Mouse (Mus musculus): ENCODE results near the gene Sox2. TPM values are rescaled to one million over a fixed set of nuclear protein-coding genes. Genes with fewer than 3 reads are reported as not detected.

The Sox2 gene
- total RNA-seq, 2 experiments from 2014 or later = 41.1 to 45.9 TPM

DNA sequence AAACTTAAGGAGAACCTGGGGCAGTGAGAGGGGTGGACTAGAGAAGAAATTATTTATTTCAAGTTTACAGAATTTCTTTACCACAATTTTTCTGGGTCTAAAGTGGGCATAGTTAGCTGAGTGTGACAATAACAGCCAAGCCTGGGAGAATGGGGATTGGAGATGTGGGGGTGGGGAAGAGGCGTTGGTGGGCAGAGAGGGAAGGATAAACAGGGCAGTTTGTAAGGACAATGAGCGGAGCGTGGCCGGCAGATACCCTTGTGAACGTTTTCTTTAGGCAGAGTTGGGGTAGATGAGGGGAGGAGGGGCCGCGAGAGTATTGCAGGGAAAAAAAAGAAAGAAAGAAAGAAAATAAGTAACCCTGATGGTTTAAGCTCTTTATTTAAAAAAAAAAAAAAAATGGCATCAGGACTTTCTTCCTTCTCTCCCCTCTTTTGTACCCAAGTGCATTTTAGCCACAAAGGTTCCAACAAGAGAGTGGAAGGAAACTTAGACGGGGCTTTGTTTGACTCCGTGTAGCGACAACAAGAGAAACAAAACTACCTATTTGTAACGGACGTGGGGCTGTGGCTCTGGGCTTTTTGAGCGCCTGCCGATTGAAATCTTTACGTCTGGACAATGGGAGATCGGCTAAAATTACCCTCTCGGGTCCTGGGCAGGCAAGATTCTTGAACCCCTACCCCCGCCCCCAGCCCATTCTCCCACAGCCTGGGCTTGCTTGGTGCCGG lies 1.9 kb upstream of the Sox2 start:
- H3K4me3 ChIP-seq = peak overlapping the region; percentile 57
- H3K27ac ChIP-seq = peak overlapping the region; percentile 88
- no peak for DNase-seq (ENCODE audit: low spot score in 2 of 2)
- no peak for TF ChIP-seq CTCF (conservative IDR thresholded peaks at IDR 0.05)

- peak overlapping the region; percentile 88 for H3K27ac ChIP-seq
- TF ChIP-seq CTCF (conservative IDR thresholded peaks at IDR 0.05) = no peak
- H3K4me3 ChIP-seq = peak overlapping the region; percentile 57
- DNase-seq (ENCODE audit: low spot score in 2 of 2) = no peak
Observed at GRCm38 (mm10) chr3:34648833-34649719, 1.1 kb upstream of the Sox2 start.

GRCm38 (mm10) chr3:34650621-34651361 lies 586 bp downstream of the Sox2 start:
- DNase-seq (ENCODE audit: low spot score in 2 of 2) = no peak
- TF ChIP-seq CTCF (conservative IDR thresholded peaks at IDR 0.05) = no peak
- Histone ChIP-seq H3K4me3 (peak overlapping the region; percentile 57), H3K27ac (peak overlapping the region; percentile 76)

DNA sequence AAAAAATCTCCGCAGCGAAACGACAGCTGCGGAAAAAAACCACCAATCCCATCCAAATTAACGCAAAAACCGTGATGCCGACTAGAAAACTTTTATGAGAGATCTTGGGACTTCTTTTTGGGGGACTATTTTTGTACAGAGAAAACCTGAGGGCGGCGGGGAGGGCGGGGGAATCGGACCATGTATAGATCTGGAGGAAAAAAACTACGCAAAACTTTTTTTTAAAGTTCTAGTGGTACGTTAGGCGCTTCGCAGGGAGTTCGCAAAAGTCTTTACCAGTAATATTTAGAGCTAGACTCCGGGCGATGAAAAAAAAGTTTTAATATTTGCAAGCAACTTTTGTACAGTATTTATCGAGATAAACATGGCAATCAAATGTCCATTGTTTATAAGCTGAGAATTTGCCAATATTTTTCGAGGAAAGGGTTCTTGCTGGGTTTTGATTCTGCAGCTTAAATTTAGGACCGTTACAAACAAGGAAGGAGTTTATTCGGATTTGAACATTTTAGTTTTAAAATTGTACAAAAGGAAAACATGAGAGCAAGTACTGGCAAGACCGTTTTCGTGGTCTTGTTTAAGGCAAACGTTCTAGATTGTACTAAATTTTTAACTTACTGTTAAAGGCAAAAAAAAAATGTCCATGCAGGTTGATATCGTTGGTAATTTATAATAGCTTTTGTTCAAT lies 1.4 kb downstream of the Sox2 start:
- peak overlapping the region; percentile 57 for H3K4me3 ChIP-seq
- DNase-seq (ENCODE audit: low spot score in 2 of 2) = no peak
- TF ChIP-seq CTCF (conservative IDR thresholded peaks at IDR 0.05) = no peak
- peak overlapping the region; percentile 76 for H3K27ac ChIP-seq

- DNase-seq (ENCODE audit: low spot score in 2 of 2) = no peak
- no peak for TF ChIP-seq CTCF (conservative IDR thresholded peaks at IDR 0.05)
- peak overlapping the region; percentile 76 for H3K27ac ChIP-seq
- peak overlapping the region; percentile 57 for H3K4me3 ChIP-seq
Observed at GRCm38 (mm10) chr3:34652616-34653015, 2.4 kb downstream of the Sox2 start.

- no peak for DNase-seq (ENCODE audit: low spot score in 2 of 2)
- no peak for TF ChIP-seq CTCF (conservative IDR thresholded peaks at IDR 0.05)
- peak overlapping the region; percentile 76 for H3K27ac ChIP-seq
- peak overlapping the region; percentile 57 for H3K4me3 ChIP-seq
Observed at GRCm38 (mm10) chr3:34653235-34653976, 3.2 kb downstream of the Sox2 start.

- Histone ChIP-seq H3K4me3 (peak overlapping the region; percentile 57), H3K27ac (peak overlapping the region; percentile 76)
- TF ChIP-seq CTCF (conservative IDR thresholded peaks at IDR 0.05) = no peak
- no peak for DNase-seq (ENCODE audit: low spot score in 2 of 2)
Observed at GRCm38 (mm10) chr3:34653977-34654500, 3.8 kb downstream of the Sox2 start.

DNA sequence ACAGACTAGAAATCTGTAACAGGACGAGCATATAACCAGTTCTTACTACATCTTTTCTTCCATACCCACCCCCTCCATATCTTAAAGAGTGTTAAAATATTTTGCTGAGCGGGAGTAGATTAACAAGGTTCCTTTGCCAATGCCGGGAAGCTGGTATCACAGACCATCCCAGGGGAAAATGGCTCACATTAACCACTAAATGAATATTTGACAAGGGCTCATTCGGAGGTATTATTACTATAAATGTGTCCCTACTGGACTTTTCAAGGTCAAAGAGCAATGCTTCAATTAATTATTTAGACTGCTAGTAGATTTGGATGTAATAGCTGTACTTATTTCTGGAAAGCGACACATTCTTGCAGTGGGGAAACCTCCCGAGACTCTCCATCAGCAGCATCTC lies 4.6 kb downstream of the Sox2 start:
- no peak for TF ChIP-seq CTCF (conservative IDR thresholded peaks at IDR 0.05)
- H3K4me3 ChIP-seq = peak overlapping the region; percentile 57
- H3K27ac ChIP-seq = peak overlapping the region; percentile 76
- no peak for DNase-seq (ENCODE audit: low spot score in 2 of 2)

GRCm38 (mm10) chr3:34655311-34656075 lies 5.3 kb downstream of the Sox2 start:
- peak overlapping the region; percentile 57 for H3K4me3 ChIP-seq
- TF ChIP-seq CTCF (conservative IDR thresholded peaks at IDR 0.05) = no peak
- peak overlapping the region; percentile 76 for H3K27ac ChIP-seq
- DNase-seq (ENCODE audit: low spot score in 2 of 2) = no peak

GRCm38 (mm10) chr3:34656153-34656552 lies 5.9 kb downstream of the Sox2 start:
- no peak for TF ChIP-seq CTCF (conservative IDR thresholded peaks at IDR 0.05)
- Histone ChIP-seq H3K27ac (peak overlapping the region; percentile 76), H3K4me3 (peak overlapping the region; percentile 57)
- no peak for DNase-seq (ENCODE audit: low spot score in 2 of 2)

Data from layer of hippocampus, adult 2 months (tissue).